Mouse (Mus musculus): ENCODE results near the gene Lmf2.

Gene Lmf2

GRCm38 (mm10) chr15:89373027-89373761, 17.7 kb upstream of the Lmf2 start:
- in situ Hi-C loops (cut with MboI, MseI): loop anchor here (5.0 to 25.0 kb wide), 2 partner anchors 551 to 636 kb away; partner anchors contain the start of gene Brd1

GRCm38 (mm10) chr15:89372536-89372935, 17.1 kb upstream of the Lmf2 start:
- in situ Hi-C loops (cut with MboI, MseI): loop anchor here (5.0 to 25.0 kb wide), 2 partner anchors 550 to 635 kb away; partner anchors contain the start of gene Brd1

- in situ Hi-C loops (cut with MboI, MseI): loop anchor here (5.0 to 25.0 kb wide), 2 partner anchors 550 to 635 kb away; partner anchors contain the start of gene Brd1
These were observed 16.6 kb upstream of the Lmf2 start for GRCm38 (mm10) chr15:89372068-89372467.

- in situ Hi-C loops (cut with MboI, MseI): loop anchor here (10.0 to 25.0 kb wide), 2 partner anchors 628 to 860 kb away; partner anchors contain the start of genes Alg10b and Brd1
These were observed 9.7 kb upstream of the Lmf2 start for GRCm38 (mm10) chr15:89365141-89365551.

- in situ Hi-C loops (cut with MboI, MseI): loop anchor here (10.0 to 25.0 kb wide), 2 partner anchors 626 to 862 kb away; partner anchors contain the start of genes Alg10b and Brd1
These were observed 7.6 kb upstream of the Lmf2 start for GRCm38 (mm10) chr15:89363051-89363450.

GRCm38 (mm10) chr15:89358784-89359183, 3.3 kb upstream of the Lmf2 start:
- in situ Hi-C loops (cut with MboI, MseI): loop anchor here (10.0 to 25.0 kb wide), 2 partner anchors 494 to 621 kb away; partner anchors contain the start of genes Brd1 and Pim3

GRCm38 (mm10) chr15:89356372-89356771, 913 bp upstream of the Lmf2 start:
- in situ Hi-C loops (cut with MboI, MseI): loop anchor here (10.0 to 25.0 kb wide), 2 partner anchors 492 to 619 kb away; partner anchors contain the start of genes Brd1 and Pim3

GRCm38 (mm10) chr15:89354455-89354854, 1.0 kb downstream of the Lmf2 start:
- in situ Hi-C loops (cut with MboI, MseI): loop anchor here (10.0 to 25.0 kb wide), 2 partner anchors 490 to 617 kb away; partner anchors contain the start of genes Brd1 and Pim3

GRCm38 (mm10) chr15:89353837-89354236, 1.6 kb downstream of the Lmf2 start:
- in situ Hi-C loops (cut with MboI, MseI): loop anchor here (10.0 to 25.0 kb wide), 2 partner anchors 489 to 617 kb away; partner anchors contain the start of genes Brd1 and Pim3

- in situ Hi-C loops (cut with MboI, MseI): loop anchor here (10.0 to 25.0 kb wide), 2 partner anchors 488 to 615 kb away; partner anchors contain the start of genes Brd1 and Pim3
These were observed 2.7 kb downstream of the Lmf2 start for GRCm38 (mm10) chr15:89352795-89353194.

- in situ Hi-C loops (cut with MboI, MseI): loop anchor here (10.0 to 25.0 kb wide), 2 partner anchors 487 to 615 kb away; partner anchors contain the start of genes Brd1 and Pim3
These were observed 3.4 kb downstream of the Lmf2 start for GRCm38 (mm10) chr15:89352054-89352453.

- in situ Hi-C loops (cut with MboI, MseI): loop anchor here (10.0 to 25.0 kb wide), 2 partner anchors 487 to 614 kb away; partner anchors contain the start of genes Brd1 and Pim3
These were observed 4.2 kb downstream of the Lmf2 start for GRCm38 (mm10) chr15:89351302-89351701.

- in situ Hi-C loops (cut with MboI, MseI): loop anchor here (10.0 to 25.0 kb wide), 2 partner anchors 486 to 613 kb away; partner anchors contain the start of genes Brd1 and Pim3
These were observed 5.0 kb downstream of the Lmf2 start for GRCm38 (mm10) chr15:89350447-89350846.

- in situ Hi-C loops (cut with MboI, MseI): loop anchor here (5.0 kb wide), 1 partner anchor 39 kb away; the partner anchor contains the start of gene Klhdc7b
These were observed 12.1 kb downstream of the Lmf2 start for GRCm38 (mm10) chr15:89343325-89343724.

- in situ Hi-C loops (cut with MboI, MseI): loop anchor here (5.0 kb wide), 1 partner anchor 41 kb away; the partner anchor contains the start of gene Klhdc7b
These were observed 13.8 kb downstream of the Lmf2 start for GRCm38 (mm10) chr15:89341678-89342077.

GRCm38 (mm10) chr15:89340136-89340535, 15.3 kb downstream of the Lmf2 start:
- in situ Hi-C loops (cut with MboI, MseI): loop anchor here (5.0 kb wide), 1 partner anchor 42 kb away; the partner anchor contains the start of gene Klhdc7b

GRCm38 (mm10) chr15:89339696-89340095, 15.8 kb downstream of the Lmf2 start:
- in situ Hi-C loops (cut with MboI, MseI): loop anchor here (5.0 kb wide), 1 partner anchor 43 kb away; the partner anchor contains the start of gene Klhdc7b

GRCm38 (mm10) chr15:89336422-89336821, 19.0 kb downstream of the Lmf2 start:
- in situ Hi-C loops (cut with MboI, MseI): no loop called here

- in situ Hi-C loops (cut with MboI, MseI): no loop called here
These were observed 20.5 kb downstream of the Lmf2 start for GRCm38 (mm10) chr15:89334774-89335537.

- in situ Hi-C loops (cut with MboI, MseI): no loop called here
These were observed 21.2 kb downstream of the Lmf2 start, which contains the start of gene Miox for GRCm38 (mm10) chr15:89334271-89334670. TSS of gene Miox (plus strand) at chr15:89334398.

GRCm38 (mm10) chr15:89326441-89326840, 29.0 kb downstream of the Lmf2 start:
- in situ Hi-C loops (cut with MboI, MseI): no loop called here
